Mouse (Mus musculus): ENCODE results near the gene Fam129a. TPM values are rescaled to one million over a fixed set of nuclear protein-coding genes. Genes with fewer than 3 reads are reported as not detected.

The Fam129a gene
- polyA plus RNA-seq, 3 experiments from 2014 or later, result 49.9 to 96.7 (median 68.7) TPM

DNA sequence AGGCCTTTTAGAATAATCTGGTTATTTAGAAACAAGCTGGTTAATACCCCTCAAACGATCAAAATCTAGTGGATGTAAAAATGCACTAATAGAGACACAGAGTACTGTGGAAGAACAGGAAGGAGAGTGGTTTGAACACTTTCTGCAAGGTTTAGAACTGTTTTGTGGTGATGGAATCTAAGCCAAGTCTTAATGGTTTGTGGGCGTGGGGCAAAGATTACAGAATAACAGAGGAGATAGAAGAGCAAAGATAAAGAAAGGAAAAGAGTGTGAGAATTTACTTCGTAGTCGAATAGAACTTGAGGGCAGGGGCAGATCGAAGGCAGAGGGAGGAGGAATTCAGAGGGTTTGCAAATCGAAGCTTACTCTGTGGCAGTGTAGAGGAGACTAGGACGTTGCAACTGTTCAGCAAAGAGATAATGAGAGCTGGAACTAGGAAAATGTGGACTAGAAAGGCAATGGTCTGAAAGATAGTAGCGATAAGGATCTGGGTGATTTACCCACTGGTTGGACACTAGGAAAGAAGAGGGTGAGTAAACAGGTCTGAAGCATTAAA, 182.5 kb downstream of the Fam129a start:
- no peak for ATAC-seq

DNA sequence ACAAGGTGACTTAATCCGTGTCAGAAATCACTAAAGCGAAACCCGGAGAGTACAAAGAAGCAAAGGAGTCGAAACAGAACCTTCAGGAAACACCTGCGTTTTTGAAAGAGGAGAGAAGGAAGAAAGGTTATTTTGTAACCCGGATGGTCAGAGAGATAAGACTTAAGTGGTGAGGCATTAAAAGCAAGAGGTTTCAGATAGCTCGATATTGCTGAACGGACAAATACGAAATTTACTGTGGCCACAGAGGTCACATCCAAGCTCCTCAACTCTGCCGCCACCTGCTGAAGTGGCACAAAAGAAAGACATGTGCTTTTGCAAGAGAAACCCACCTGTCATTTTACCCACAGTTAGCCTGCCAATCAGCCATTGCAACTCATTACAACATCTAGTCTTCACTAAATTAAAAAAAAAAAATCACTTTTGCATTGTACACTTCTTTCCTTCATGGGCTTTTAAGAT, 183.1 kb downstream of the Fam129a start:
- ATAC-seq, result no peak

DNA sequence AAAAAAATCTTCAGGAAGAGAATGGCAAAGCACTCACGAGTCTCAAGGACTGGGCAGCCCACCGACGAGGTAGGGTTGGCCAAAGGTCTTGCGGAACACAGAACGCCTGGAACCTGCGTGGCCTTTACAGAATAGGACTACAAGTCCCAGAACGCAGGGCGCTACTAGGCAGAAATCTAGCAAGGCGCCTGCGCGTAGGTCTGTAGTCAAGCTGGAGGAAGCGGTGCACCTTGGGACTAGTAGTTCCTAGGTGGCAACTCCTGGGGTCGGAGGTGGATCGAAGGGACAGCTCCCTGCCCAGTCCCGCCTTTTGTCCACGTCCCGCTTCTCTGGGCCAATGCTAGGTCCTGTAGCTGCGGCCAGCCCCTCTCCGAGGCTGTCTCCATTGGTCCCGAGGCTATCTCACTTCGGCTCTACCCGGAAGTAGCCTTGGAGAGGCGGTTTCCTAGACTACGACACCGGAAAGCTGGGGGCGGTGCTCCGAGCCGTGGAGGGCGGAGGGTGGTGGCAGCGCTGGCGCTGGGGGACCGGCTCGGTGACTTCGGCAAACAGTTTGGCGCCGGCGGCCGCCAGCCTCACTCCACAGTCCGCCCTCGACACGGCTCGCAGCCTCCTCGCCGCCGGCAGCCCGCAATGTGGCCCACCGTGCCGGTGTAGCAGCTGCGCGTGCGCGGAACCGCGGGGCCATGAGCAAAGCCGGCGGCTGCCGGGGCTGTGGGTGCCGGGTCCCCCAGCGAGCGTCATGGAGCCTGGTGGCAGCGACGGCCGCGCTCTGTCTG, 184.1 kb downstream of the Fam129a start, which contains the start of gene Edem3:
TSS of gene Edem3 (plus strand) at position 491 of the 779 bp plus-strand sequence.
- peak; percentile 90 for ATAC-seq

- peak; percentile 5 for ATAC-seq
Observed at GRCm38 (mm10) chr1:151755660-151756424, 184.9 kb downstream of the Fam129a start.

- ATAC-seq, result no peak
Observed at GRCm38 (mm10) chr1:151756425-151756728, 185.4 kb downstream of the Fam129a start.

GRCm38 (mm10) chr1:151758301-151758700, 187.3 kb downstream of the Fam129a start:
- ATAC-seq, result no peak

DNA sequence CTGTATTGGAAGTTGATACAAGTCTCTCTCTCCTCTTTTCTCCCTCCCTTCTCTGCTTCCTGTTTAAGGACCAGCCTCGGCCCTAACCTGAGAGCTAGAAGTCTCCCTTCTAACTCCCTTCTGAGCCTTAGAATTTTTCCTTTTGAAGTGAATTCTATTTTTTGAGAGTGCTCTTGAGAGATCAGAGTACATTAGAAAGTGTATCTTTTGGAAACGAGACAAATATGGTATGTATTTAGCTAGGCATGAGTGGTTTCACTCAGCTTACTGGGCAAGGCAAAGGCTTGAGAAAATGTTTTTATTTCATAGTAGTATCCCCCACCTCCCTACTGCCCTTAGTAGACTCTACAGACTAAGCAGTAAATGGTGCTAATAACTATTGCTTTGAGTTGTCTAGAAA, 188.0 kb downstream of the Fam129a start:
- ATAC-seq, result no peak

DNA sequence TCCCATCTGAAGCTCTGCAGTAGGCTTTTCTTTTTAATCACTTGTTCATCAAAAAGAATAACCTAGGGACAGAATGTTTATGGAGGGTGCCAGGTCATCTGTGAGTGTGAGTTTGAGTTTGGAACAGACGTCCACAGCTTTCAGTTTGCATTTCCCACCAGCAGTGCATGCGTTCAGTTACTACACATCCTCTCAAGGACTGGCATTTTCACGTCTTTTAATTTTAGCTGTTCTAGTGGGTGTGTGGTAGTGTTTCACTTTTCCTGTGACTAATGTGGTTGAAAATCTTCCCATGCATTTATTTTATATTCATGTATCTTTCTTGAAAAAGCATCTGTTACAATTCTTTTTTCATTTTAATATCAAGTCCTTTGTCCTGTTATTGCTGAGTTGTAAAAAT, 193.2 kb downstream of the Fam129a start:
- ATAC-seq, result no peak

- peak; percentile 20 for ATAC-seq
Observed at GRCm38 (mm10) chr1:151766166-151766565, 195.2 kb downstream of the Fam129a start.

DNA sequence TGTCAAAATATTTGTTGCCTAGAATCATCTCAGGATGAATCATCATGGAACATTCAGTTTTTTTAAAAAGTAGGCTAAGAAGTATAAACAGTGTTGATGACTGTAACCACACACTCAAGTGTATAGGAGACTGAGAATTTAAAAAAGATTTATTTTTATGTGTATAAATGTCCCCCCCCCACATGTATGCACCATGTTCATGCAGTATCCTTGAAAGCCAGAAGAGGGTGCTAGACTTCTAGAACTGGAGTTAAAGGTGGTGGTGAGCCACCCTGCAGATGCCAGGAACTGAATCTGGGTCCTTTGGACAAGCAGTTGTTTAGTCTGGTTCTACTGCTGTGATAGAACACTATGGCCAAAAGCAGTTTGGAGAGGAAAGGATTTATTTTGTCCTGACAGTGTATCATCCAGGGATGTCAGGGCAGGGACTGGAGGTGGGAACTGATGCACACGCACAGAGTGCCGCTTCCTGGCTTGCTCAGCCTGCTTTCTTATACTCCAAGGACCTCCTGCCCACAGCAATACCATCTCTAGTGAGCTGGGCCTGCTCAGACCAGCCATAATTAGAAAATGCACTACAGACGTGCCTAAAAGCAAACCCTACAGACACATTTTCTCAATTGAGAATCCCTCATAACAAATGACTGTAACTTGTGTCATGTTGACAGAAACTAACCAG, 196.1 kb downstream of the Fam129a start:
- peak; percentile 49 for ATAC-seq

- no peak for ATAC-seq
Observed at GRCm38 (mm10) chr1:151769200-151769913, 198.4 kb downstream of the Fam129a start.

Other genes with a start within 250 kb of the Fam129a start
- gene Ivns1abp, start 226.7 kb upstream of the Fam129a start, polyA plus RNA-seq (2017; shearing (Covaris generic)), result 100 to 1,000 TPM; 119 to 141 (median 125) TPM
- gene Swt1, start 142.7 kb upstream of the Fam129a start, polyA plus RNA-seq (2017; shearing (Covaris generic)), result 10 to 100 TPM; 38.3 to 57.7 (median 45.1) TPM
- gene Trmt1l, start 142.6 kb upstream of the Fam129a start, polyA plus RNA-seq (2017; shearing (Covaris generic)), result 10 to 100 TPM; 34.3 to 48.4 (median 45.0) TPM
- gene Rnf2, start 70.2 kb upstream of the Fam129a start, polyA plus RNA-seq (2017; shearing (Covaris generic)), result 100 to 1,000 TPM in 2 of 3 experiments, 10 to 100 TPM in 1; 67.6 to 115 (median 110) TPM
- 1 to 10 TPM; 2.9 to 4.1 (median 3.7) TPM for gene Edem3, start 184.2 kb downstream of the Fam129a start, polyA plus RNA-seq (2017; shearing (Covaris generic))